Mouse (Mus musculus): ENCODE results near the gene Cops7a. TPM values are rescaled to one million over a fixed set of nuclear protein-coding genes. Genes with fewer than 3 reads are reported as not detected.

Gene Cops7a
- polyA plus RNA-seq, 1 experiment from 2014 or later, result 95.4 TPM

- no peaks in the 10 kb centered on the region for H3K9me3 ChIP-seq (replicated peaks)
- peaks cover 36% of the 10 kb centered on the region for H3K4me1 ChIP-seq
- H3K27me3 ChIP-seq (replicated peaks), result no peaks in the 10 kb centered on the region
- H3K36me3 ChIP-seq, result peaks cover 27% of the 10 kb centered on the region
- under 1% methylated on average over 52 of the region's 64 CpGs for WGBS
- H3K27ac ChIP-seq (replicated peaks), result peak within 1 kb of the TSS; percentile 97
- peak; percentile 91 for ATAC-seq (ENCODE audit: low FRiP score)
- H3K4me2 ChIP-seq, result peak within 1 kb of the TSS; percentile 87
- H3K9ac ChIP-seq (replicated peaks), result peak within 1 kb of the TSS; percentile 96
- H3K4me3 ChIP-seq (replicated peaks), result peak within 1 kb of the TSS; percentile 97
Observed at GRCm38 (mm10) chr6:124930754-124931524, 34.4 kb downstream of the Cops7a start, which contains the start of gene Mlf2. Gene Mlf2 (plus strand): TSS chr6:124931386.

GRCm38 (mm10) chr6:124930231-124930630 lies 35.1 kb downstream of the Cops7a start:
- Histone ChIP-seq H3K4me2 (peak overlapping the region; percentile 87), H3K36me3 (peaks cover 20% of the 10 kb centered on the region), H3K27me3 (replicated peaks) (no peaks in the 10 kb centered on the region), H3K9ac (replicated peaks) (peak overlapping the region; percentile 26), H3K4me3 (replicated peaks) (peak overlapping the region; percentile 97), H3K9me3 (replicated peaks) (no peaks in the 10 kb centered on the region), H3K27ac (replicated peaks) (peak overlapping the region; percentile 97), H3K4me1 (peaks cover 36% of the 10 kb centered on the region)
- ATAC-seq (ENCODE audit: low FRiP score), result no peak
- 31% methylated on average over 1 of the region's 1 CpGs for WGBS

- H3K36me3 ChIP-seq, result no peaks in the 10 kb centered on the region
- no peaks in the 10 kb centered on the region for H3K9me3 ChIP-seq (replicated peaks)
- 61% methylated on average over 5 of the region's 5 CpGs for WGBS
- no peak overlapping the region for H3K9ac ChIP-seq (replicated peaks)
- H3K27ac ChIP-seq (replicated peaks), result no peak overlapping the region
- no peak overlapping the region for H3K4me3 ChIP-seq (replicated peaks)
- peaks cover 18% of the 10 kb centered on the region for H3K4me1 ChIP-seq
- H3K4me2 ChIP-seq, result no peak overlapping the region; the same call in 1 of the 2 replicates
- ATAC-seq (ENCODE audit: low FRiP score), result no peak
- H3K27me3 ChIP-seq (replicated peaks), result no peaks in the 10 kb centered on the region
Observed at GRCm38 (mm10) chr6:124925941-124926340, 39.4 kb downstream of the Cops7a start.

DNA sequence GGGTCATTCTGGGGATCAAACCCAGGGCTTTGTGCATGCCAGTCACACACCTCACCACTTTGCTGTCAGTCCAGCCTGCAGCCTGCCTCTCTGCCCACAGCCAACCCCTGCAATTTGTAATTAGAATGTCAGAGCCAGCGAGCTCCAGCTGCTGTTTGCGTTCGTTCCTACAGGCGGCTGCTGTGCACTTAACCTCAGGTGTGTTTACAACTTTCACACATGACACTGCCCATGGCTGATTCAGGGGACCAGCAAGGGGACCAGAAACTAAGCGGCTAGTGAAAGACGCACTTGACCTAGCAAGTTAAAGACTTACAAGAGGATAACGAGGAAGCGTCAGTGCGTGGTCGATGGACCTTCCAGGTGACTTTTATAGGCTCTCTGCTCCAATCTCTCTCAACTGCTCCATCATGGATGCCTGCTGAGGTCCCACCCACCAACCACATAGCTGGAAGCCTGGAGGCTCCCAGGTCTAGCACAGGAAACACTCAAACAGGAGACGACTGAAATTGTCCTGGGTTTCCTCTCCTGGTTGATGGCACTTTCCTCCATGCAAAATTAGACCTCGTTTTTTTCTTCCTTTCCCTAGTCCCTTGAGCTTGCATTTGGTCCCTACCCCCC lies 40.1 kb downstream of the Cops7a start:
- Histone ChIP-seq H3K4me3 (replicated peaks) (no peak overlapping the region), H3K36me3 (no peaks in the 10 kb centered on the region), H3K4me1 (peaks cover 20% of the 10 kb centered on the region), H3K27ac (replicated peaks) (no peak overlapping the region; the same call in 1 of the 2 replicates), H3K27me3 (replicated peaks) (no peaks in the 10 kb centered on the region), H3K9ac (replicated peaks) (no peak overlapping the region), H3K4me2 (no peak overlapping the region; the same call in 1 of the 2 replicates), H3K9me3 (replicated peaks) (no peaks in the 10 kb centered on the region)
- ATAC-seq (ENCODE audit: low FRiP score), result no peak
- WGBS, result 34% methylated on average over 12 of the region's 12 CpGs

GRCm38 (mm10) chr6:124921539-124921938 lies 43.8 kb downstream of the Cops7a start:
- Histone ChIP-seq H3K36me3 (no peaks in the 10 kb centered on the region), H3K4me3 (replicated peaks) (no peak overlapping the region), H3K27ac (replicated peaks) (peak overlapping the region; percentile 100), H3K27me3 (replicated peaks) (no peaks in the 10 kb centered on the region), H3K9ac (replicated peaks) (no peak overlapping the region), H3K4me1 (peaks cover 34% of the 10 kb centered on the region), H3K4me2 (no peak overlapping the region), H3K9me3 (replicated peaks) (no peaks in the 10 kb centered on the region)
- 63% methylated on average over 4 of the region's 4 CpGs for whole genome bisulfite sequencing
- ATAC-seq (ENCODE audit: low FRiP score), result no peak

GRCm38 (mm10) chr6:124920318-124921085 lies 44.8 kb downstream of the Cops7a start:
- Histone ChIP-seq H3K27ac (replicated peaks) (peak overlapping the region; percentile 100), H3K36me3 (no peaks in the 10 kb centered on the region), H3K27me3 (replicated peaks) (no peaks in the 10 kb centered on the region), H3K9ac (replicated peaks) (peak overlapping the region; percentile 31; the same call in 1 of the 2 replicates), H3K4me3 (replicated peaks) (peak overlapping the region; percentile 95), H3K4me1 (peaks cover 43% of the 10 kb centered on the region), H3K4me2 (peak overlapping the region; percentile 99), H3K9me3 (replicated peaks) (no peaks in the 10 kb centered on the region)
- WGBS, result 26% methylated on average over 9 of the region's 9 CpGs
- no peak for ATAC-seq (ENCODE audit: low FRiP score)

- no peaks in the 10 kb centered on the region for H3K27me3 ChIP-seq (replicated peaks)
- peak within 1 kb of the TSS; percentile 100; the same call in 1 of the 2 replicates for H3K9ac ChIP-seq (replicated peaks)
- ATAC-seq (ENCODE audit: low FRiP score), result peak; percentile 85
- H3K36me3 ChIP-seq, result peaks cover 1% of the 10 kb centered on the region; the same call in 1 of the 2 replicates
- peak within 1 kb of the TSS; percentile 95 for H3K4me3 ChIP-seq (replicated peaks)
- no peaks in the 10 kb centered on the region for H3K9me3 ChIP-seq (replicated peaks)
- H3K4me1 ChIP-seq, result peaks cover 50% of the 10 kb centered on the region
- H3K4me2 ChIP-seq, result peak within 1 kb of the TSS; percentile 99
- peak within 1 kb of the TSS; percentile 100 for H3K27ac ChIP-seq (replicated peaks)
- WGBS, result under 1% methylated on average over 13 of the region's 13 CpGs
Observed at GRCm38 (mm10) chr6:124919695-124920317, 45.5 kb downstream of the Cops7a start, which contains the start of gene Ptms. Gene Ptms (minus strand): TSS chr6:124920103.

- Histone ChIP-seq H3K9me3 (replicated peaks) (no peaks in the 10 kb centered on the region), H3K4me2 (peak overlapping the region; percentile 99), H3K27ac (replicated peaks) (peak overlapping the region; percentile 100), H3K4me1 (peaks cover 58% of the 10 kb centered on the region), H3K36me3 (peaks cover 8% of the 10 kb centered on the region), H3K9ac (replicated peaks) (peak overlapping the region; percentile 100), H3K4me3 (replicated peaks) (peak overlapping the region; percentile 95), H3K27me3 (replicated peaks) (no peaks in the 10 kb centered on the region)
- ATAC-seq (ENCODE audit: low FRiP score), result no peak
- WGBS, result 17% methylated on average over 13 of the region's 14 CpGs
Observed at GRCm38 (mm10) chr6:124918890-124919627, 46.3 kb downstream of the Cops7a start.

DNA sequence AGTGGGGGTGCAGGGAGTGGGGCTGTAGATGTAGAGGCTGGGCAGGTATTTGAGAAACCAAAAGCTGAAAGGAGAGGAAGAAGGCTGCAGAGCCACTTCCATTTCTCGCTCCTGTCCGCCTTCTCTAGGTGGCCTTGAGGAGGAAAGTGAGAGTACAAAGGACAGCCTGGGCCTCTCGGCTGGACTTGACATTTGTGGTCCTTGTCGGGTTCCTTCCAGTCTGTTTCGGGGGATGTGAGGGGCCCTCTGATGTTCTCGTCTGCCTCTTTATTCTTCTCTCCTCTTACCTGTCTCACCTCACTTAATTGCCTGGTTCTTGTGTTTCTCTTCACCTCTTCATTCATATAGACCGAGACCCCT lies 47.0 kb downstream of the Cops7a start:
- peaks cover 16% of the 10 kb centered on the region for H3K36me3 ChIP-seq
- peaks cover 63% of the 10 kb centered on the region for H3K4me1 ChIP-seq
- H3K9me3 ChIP-seq (replicated peaks), result no peaks in the 10 kb centered on the region
- peak overlapping the region; percentile 95 for H3K4me3 ChIP-seq (replicated peaks)
- peak overlapping the region; percentile 100 for H3K9ac ChIP-seq (replicated peaks)
- H3K27me3 ChIP-seq (replicated peaks), result no peaks in the 10 kb centered on the region
- H3K4me2 ChIP-seq, result peak overlapping the region; percentile 99
- no peak for ATAC-seq (ENCODE audit: low FRiP score)
- WGBS, result 6% methylated on average over 7 of the region's 7 CpGs
- peak overlapping the region; percentile 100 for H3K27ac ChIP-seq (replicated peaks)

DNA sequence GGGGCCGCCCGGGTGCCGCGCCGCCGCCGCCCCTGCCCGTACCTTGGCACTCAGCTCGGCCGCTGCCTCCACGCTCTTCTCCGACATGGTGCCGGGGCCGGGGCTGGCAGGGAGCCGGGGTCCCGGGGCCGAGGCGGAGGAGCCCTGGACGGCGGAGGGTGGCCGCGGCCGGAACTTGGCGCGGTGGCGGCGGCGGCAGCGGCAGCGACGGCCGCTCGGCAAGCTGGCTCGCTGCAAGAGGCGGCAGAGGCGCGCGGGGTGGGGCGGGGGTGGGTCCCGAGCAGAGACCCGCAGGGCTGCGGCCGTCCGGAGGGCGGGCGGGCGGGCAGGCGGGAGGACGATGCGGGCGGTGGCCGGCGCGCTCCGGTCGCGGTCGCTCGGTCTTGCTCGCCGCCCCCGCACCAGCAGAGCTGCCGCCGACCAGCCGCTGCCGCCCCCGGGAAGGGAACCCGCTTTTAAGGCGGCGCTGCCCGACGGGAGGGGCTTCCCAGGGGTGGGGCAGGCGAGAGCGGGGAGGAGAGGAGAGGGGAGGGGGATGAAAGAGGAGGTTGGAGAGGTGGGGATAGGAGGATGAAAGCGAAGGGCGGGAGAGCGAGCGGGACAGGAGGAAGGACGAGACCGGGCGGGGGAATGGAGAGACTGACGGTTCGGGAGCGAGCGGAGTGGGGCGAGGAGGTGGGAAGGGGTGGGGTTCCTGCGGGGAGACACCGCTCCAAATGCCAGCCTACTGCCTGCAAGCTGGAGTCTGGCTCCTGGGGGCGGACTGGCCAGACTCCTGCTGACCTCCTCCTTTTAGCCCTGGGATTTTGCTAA lies 47.6 kb downstream of the Cops7a start:
- Histone ChIP-seq H3K27me3 (replicated peaks) (no peaks in the 10 kb centered on the region), H3K4me1 (peaks cover 63% of the 10 kb centered on the region)
- under 1% methylated on average over 56 of the region's 89 CpGs for WGBS

More for the DNA sequence above, 47.6 kb downstream of the Cops7a start:
- H3K36me3 ChIP-seq, result peaks cover 22% of the 10 kb centered on the region
- H3K4me3 ChIP-seq (replicated peaks), result peak overlapping the region; percentile 95
- peak; percentile 84 for ATAC-seq (ENCODE audit: low FRiP score)
- peak overlapping the region; percentile 99 for H3K4me2 ChIP-seq
- H3K27ac ChIP-seq (replicated peaks), result peak overlapping the region; percentile 100
- peak overlapping the region; percentile 100 for H3K9ac ChIP-seq (replicated peaks)
- no peaks in the 10 kb centered on the region for H3K9me3 ChIP-seq (replicated peaks)
